Mouse (Mus musculus): ENCODE results near the gene Sec31b. TPM values are rescaled to one million over a fixed set of nuclear protein-coding genes. Genes with fewer than 3 reads are reported as not detected.

Gene Sec31b
- total and polyA plus RNA-seq, 3 experiments: 0.12 to 1.2 TPM; not detected in 1

DNA sequence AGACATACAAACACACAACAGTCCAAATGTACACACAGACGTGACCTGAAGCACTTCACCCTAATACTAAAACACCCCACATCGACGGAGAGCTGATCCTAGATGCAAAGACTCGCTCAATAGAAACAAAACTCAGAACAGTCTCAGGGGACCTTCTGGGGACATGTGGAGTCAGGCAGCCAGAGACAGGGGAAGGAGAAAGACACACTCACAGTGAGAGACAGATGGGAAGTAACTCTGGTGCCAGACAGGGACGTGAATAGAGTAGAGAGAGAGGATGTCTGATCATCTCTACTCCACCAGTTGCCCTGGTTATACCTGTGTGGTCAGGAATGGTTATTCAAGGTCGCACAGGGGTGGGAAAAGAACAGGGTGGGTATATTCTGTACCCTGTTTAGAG, 46.0 kb upstream of the Sec31b start:
- no peak for TF ChIP-seq UBTF (IDR thresholded peaks at IDR 0.05; ENCODE audit: borderline replicate concordance, insufficient read depth, low read depth, low read length)
- TF ChIP-seq E2F4 (IDR thresholded peaks at IDR 0.05; ENCODE audit: borderline replicate concordance, low read depth, low read length): no peak
- TF ChIP-seq POLR2AphosphoS2 (IDR thresholded peaks at IDR 0.05; ENCODE audit: low read length): no peak
- no peak for TF ChIP-seq CHD2 (IDR thresholded peaks at IDR 0.05; ENCODE audit: low read length)
- TF ChIP-seq ZNF384 (IDR thresholded peaks at IDR 0.05; ENCODE audit: low read depth, low read length): no peak
- no peak for TF ChIP-seq SIN3A (IDR thresholded peaks at IDR 0.05; ENCODE audit: low read length)
- TF ChIP-seq USF2 (IDR thresholded peaks at IDR 0.05; ENCODE audit: borderline replicate concordance in 1 of 2, insufficient read depth in 1 of 2, low read depth in 1 of 2, low read length in 2 of 2): no peak

DNA sequence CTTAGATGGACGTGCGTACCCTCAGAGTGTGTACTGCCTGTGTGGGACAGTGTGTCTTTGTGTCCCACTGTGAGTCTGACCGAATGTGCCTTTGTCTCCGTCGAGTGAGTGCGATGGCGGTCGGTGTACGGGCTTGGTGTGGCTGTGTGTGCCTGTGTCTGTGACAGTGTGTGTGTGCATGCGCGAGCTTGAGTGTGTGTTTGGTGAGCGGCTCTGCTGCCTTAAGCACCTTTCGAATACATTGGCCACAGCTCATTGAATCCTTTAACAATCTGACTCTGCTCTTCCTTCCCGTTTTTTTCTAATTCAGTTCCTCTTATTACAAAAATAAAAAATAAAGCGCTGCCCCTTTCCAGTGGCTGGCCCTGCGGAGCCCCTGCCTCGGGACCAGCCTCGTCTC, 45.3 kb upstream of the Sec31b start:
- Histone ChIP-seq H3K4me3 (ENCODE audit: control insufficient read depth in 1 of 2, insufficient read depth in 1 of 2, low read depth in 2 of 2, low read length in 2 of 2) (no peak overlapping the region), H3K79me2 (ENCODE audit: control insufficient read depth, insufficient read depth, low read length, poor library complexity) (no peaks in the 10 kb centered on the region), H3K9me3 (replicated peaks; ENCODE audit: insufficient read depth, low read length) (no peaks in the 10 kb centered on the region), H3K27ac (ENCODE audit: control insufficient read depth, low read depth, low read length) (no peak overlapping the region), H3K9ac (ENCODE audit: control insufficient read depth, low read depth, low read length, poor library complexity, severe bottlenecking) (no peak overlapping the region), H3K36me3 (ENCODE audit: control insufficient read depth in 1 of 2, insufficient read depth in 2 of 2, low read length in 2 of 2) (no peaks in the 10 kb centered on the region), H3K27me3 (ENCODE audit: control insufficient read depth in 1 of 2, insufficient read depth in 2 of 2, low read length in 2 of 2) (no peaks in the 10 kb centered on the region; a peak in 2 of 4 replicates), H3K4me1 (ENCODE audit: control insufficient read depth in 1 of 2, insufficient read depth in 2 of 2, low read length in 2 of 2) (no peaks in the 10 kb centered on the region)
- no peak for DNase-seq (ENCODE audit: low read depth, low spot score)
- TF ChIP-seq ELF1 (IDR thresholded peaks at IDR 0.05; ENCODE audit: low read depth, low read length) (no peak), ZMIZ1 (IDR thresholded peaks at IDR 0.05; ENCODE audit: low read depth, low read length) (no peak), ZC3H11A (IDR thresholded peaks at IDR 0.05; ENCODE audit: low read depth, low read length) (no peak), NRF1 (IDR thresholded peaks at IDR 0.05; ENCODE audit: insufficient read depth, low read depth, low read length, poor library complexity, severe bottlenecking) (no peak), ZNF384 (IDR thresholded peaks at IDR 0.05; ENCODE audit: low read depth, low read length) (no peak), TCF12 (IDR thresholded peaks at IDR 0.05; ENCODE audit: low read depth, low read length) (no peak), MAX (IDR thresholded peaks at IDR 0.05; ENCODE audit: low read length) (no peak), KAT2A (conservative IDR thresholded peaks at IDR 0.05; ENCODE audit: low read depth, low read length) (no peak), NELFE (IDR thresholded peaks at IDR 0.05; ENCODE audit: low read depth, low read length) (no peak), POLR2A (IDR thresholded peaks at IDR 0.05; ENCODE audit: control insufficient read depth in 1 of 2, insufficient read depth in 1 of 2, low read depth in 1 of 2, low read length in 2 of 2, poor library complexity in 1 of 2) (no peak), USF1 (IDR thresholded peaks at IDR 0.05; ENCODE audit: low read depth, low read length) (no peak), RAD21 (IDR thresholded peaks at IDR 0.05; ENCODE audit: low read depth, low read length) (no peak), USF2 (IDR thresholded peaks at IDR 0.05; ENCODE audit: borderline replicate concordance in 1 of 2, insufficient read depth in 1 of 2, low read depth in 1 of 2, low read length in 2 of 2) (no peak), MAZ (IDR thresholded peaks at IDR 0.05; ENCODE audit: low read depth, low read length) (no peak), ETS1 (IDR thresholded peaks at IDR 0.05; ENCODE audit: low read depth, low read length) (no peak), ZKSCAN1 (IDR thresholded peaks at IDR 0.05; ENCODE audit: low read depth, low read length) (no peak), CHD2 (IDR thresholded peaks at IDR 0.05; ENCODE audit: low read length) (no peak), MYB (IDR thresholded peaks at IDR 0.05; ENCODE audit: low read depth, low read length) (no peak), BHLHE40 (IDR thresholded peaks at IDR 0.05; ENCODE audit: borderline replicate concordance, low read depth, low read length) (no peak)

More for the DNA sequence above, 46.0 kb upstream of the Sec31b start:
- Histone ChIP-seq H3K4me3 (ENCODE audit: control insufficient read depth in 1 of 2, insufficient read depth in 1 of 2, low read depth in 2 of 2, low read length in 2 of 2) (no peak overlapping the region), H3K79me2 (ENCODE audit: control insufficient read depth, insufficient read depth, low read length, poor library complexity) (no peaks in the 10 kb centered on the region), H3K4me1 (ENCODE audit: control insufficient read depth in 1 of 2, insufficient read depth in 2 of 2, low read length in 2 of 2) (no peaks in the 10 kb centered on the region), H3K9ac (ENCODE audit: control insufficient read depth, low read depth, low read length, poor library complexity, severe bottlenecking) (no peak overlapping the region), H3K27me3 (ENCODE audit: control insufficient read depth in 1 of 2, insufficient read depth in 2 of 2, low read length in 2 of 2) (no peaks in the 10 kb centered on the region; a peak in 3 of 4 replicates), H3K27ac (ENCODE audit: control insufficient read depth, low read depth, low read length) (no peak overlapping the region), H3K36me3 (ENCODE audit: control insufficient read depth in 1 of 2, insufficient read depth in 2 of 2, low read length in 2 of 2) (no peaks in the 10 kb centered on the region), H3K9me3 (replicated peaks; ENCODE audit: insufficient read depth, low read length) (no peaks in the 10 kb centered on the region)
- DNase-seq (ENCODE audit: low read depth, low spot score): no peak

All from MEL (cell line).